Mouse (Mus musculus): ENCODE measurements around the gene Ccl17. TPM values are rescaled to one million over a fixed set of nuclear protein-coding genes. Genes with fewer than 3 reads are reported as not detected.

Ccl17 gene
- total RNA-seq, 1 experiment from 2014 or later, result not detected

DNA sequence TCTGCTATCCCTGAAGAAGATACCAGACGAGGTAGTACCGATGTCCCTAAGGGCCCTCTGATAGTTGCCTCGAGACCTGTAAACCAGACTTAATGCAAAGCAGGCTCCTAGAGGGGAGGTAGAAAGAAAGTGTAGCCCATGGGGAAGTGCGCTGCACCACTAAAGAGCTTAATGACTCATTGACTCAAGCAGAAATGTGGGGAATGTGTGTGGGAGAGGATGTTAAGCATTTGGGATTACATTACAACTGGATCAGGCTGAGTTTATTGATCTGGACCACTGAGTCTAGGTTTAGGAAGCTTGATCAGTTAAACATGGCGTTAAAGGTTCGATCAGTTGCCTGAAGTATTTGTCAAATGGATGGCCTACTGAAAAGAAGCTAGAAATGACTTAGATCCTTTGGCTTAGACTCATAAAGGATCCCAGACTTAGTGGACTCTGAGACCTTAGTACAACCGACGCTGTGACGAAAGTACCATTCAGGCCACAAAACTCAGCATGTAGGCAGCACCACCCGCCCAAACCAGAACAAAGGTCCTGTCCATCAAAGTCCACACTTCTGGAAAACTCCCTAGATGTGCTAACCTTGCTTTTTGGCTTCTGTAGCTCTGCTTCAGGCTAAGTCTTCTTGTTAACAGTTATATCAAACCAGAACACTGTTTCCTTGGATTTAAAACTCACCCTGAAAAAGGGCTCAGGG lies 20.8 kb upstream of the Ccl17 start:
- DNase-seq, result no peak

DNA sequence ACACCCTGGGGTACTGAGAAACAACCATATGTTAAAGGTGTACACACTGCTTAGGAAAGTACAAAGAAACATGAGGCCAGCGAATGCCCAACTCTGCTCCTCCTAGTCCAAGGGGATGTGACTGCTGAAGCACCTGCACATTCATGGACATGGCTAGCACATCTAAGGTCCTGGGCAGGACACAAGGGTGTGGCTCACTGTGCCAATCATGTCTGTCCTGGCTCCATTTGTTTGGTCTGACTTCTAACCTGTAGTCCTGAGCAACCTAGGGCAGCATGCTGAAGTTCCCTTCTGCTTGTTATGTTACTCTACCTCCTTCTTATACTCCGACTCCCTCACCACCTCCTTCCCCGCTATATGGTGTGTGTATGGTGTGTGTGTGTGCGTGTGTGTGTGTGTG lies 15.9 kb upstream of the Ccl17 start:
- DNase-seq, result no peak

DNA sequence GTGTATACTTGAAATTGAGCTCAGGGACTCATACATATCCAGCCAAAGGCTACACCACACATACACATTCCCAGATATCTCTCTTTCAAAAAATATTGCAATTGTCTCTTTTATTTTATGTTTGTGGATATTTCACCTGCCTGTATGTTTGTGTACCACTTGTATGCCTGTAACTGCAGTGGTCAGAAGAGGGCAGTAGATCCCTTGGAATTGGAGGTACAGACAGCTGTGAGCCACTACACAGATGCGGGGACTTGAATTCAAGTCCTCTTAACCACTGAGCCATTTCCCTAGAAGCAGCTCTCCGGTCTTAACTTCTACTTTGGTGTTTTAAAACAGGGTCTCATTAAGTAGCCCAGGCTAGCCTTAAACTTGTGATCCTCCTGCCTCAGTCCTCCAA lies 15.5 kb upstream of the Ccl17 start:
- DNase-seq, result no peak

DNA sequence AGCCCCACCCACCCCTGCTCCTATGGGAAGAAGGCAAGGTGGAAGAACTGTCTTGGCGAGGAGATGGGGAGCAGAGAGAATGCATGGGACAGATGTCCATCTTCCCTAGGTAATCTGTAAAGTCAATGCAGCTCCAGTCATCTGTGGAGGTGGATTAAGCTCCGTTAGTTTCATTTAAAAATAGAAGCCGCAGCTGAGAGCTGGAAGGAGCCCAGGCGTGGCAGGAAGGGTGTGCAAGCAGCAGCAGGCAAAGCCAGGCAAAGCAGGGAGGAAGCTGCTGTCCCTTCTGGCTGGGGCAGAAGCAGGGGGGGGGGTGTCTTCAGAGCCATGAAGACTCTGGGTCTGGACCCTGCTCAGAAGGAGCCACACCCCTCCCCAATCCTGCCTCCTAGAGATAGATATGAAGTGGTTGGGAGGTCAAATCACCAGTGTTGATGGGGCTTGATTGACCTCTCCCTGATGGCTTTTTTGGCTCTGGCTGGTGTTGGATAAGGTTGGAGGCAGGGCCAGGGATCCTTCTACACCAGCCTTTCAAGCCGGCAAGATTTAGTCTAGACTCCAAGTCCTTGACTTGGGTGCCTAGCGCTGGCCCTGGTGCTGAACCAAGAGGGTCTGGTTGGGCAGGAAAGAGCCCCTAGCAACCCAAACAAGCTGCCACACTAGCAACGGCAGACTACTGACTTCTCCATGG lies 9.8 kb upstream of the Ccl17 start:
- no peak for DNase-seq

DNA sequence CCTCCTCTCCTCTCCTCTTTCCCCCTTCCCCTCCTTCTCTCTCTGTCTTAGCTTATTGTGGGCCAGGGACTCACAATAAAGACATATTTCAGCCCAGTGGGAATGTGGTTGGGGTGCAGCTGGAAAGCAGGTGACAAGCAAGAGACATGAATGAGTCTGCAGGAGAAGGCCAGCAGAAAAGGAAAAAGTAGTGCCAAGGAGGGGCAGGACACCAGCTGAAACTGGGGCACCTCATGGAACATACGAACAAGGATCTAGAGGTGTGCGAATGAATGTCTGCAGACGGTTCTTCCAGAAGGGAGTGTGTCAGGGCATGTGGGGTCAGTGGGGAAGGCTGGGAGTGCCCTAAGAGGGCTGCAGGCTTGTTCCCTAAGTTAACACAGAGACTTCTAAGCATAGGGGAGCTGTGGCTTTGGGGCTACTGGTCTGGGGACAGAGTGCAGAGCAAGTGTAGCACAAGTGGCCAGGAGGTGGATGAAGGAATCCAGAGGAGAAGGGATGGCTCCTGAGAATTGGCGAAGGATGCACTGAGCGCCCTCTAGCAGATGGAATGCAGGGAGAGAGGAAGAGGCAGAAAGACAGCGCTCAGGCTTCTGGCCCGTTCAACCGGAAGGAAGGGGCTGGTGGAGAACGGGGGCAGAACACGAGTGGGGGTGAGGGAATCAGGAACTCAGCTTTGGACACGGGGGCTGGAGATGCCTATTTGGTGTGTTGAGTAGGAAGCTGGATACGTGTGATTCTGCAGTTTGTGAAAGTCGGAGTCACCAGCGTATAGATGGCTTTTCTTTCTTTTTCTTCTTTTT lies 8.8 kb upstream of the Ccl17 start:
- peak; percentile 58 for DNase-seq

DNA sequence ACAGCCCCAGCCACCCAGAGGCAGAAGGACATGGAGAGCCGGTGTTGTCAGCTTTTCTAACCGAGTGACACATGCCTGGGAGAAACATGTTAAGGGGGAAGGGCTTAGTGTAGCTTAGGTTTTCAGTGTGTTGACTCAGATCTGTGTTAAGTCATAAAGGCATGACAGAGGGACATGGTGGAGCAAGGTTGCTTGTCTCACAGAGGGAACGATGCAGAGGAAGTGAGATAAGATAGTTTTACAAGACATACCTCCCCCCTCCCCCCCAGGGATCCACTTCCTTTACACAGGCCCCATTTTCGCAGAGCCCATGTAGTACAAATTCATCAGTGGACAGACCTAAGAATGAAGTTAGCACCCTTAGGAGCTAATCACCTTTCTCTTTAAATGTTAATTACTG lies 7.9 kb upstream of the Ccl17 start:
- no peak for DNase-seq

DNA sequence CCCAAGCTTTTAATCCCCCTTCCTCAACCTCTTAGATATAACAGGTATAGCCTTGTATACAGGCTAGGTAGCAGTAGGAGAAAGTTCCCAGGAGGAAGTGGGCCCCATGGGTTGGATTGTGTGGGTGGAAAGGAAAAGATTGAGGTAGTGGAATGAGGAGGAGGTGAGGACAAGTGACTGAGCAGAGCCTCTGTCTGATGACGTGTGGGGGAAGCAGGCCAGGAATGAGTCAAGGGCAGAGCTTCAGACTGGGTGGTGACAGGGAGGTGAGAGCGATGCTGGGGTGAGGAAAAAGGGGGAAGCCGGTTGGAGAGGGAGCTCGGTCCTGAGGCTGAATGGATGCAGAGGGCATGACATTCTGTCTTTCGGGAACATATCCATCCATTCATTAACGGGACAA lies 6.7 kb upstream of the Ccl17 start:
- peak; percentile 50 for DNase-seq

DNA sequence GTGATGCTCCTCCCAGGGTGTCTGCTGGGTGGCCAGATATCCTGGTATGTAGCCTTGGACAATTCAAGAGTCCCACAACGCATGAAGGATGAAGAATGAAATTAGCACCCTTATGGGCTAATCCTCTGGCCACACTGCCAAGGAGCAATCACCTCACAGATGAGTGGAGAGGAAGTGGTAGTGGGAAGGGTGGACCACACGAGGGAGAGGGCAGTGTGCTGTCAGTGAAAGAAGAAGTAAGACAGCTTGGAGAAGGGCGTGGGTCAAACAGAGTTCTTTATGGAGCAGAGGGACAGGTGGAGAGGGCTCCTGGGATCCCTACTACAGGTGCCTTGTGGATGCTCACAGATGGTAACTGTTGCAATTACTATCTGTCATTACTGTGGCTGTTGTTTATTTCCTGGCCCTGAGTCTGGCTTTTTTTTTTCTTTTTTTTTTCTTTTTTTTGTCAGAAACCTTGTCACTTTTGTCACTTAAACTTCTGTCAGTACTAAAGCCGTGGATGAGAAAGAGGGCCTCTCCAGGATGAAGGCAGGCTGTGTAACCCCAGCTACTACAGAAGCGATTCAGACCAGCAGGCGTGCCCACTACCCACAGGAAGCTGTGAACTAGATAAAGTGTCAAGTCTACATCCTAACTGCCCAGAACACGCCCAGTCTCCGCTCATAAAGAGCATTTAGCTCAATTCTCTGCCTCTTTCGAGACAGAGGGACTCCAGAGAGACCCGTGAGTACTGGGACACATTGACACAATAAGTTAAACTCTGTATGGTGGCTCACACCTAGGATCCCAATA lies 5.5 kb upstream of the Ccl17 start:
- DNase-seq, result no peak

DNA sequence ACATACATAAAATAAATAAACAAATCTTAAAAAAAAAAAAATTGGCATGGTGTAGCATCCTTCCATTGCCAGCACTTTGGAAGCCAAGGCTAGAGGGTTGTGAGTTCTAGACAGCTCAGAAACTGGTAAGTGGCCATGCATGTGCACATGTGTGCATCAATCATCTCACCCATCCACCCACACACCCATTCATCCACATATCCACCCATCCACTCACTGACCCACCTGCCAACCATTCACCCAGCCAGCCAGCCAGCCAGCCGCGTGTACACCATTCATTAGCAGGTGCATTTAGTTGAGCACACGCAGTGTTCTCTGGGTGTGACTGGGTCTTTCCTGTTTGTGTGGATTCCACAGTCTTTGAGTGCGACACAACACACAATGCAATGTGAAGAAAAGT lies 4.4 kb upstream of the Ccl17 start:
- no peak for DNase-seq

DNA sequence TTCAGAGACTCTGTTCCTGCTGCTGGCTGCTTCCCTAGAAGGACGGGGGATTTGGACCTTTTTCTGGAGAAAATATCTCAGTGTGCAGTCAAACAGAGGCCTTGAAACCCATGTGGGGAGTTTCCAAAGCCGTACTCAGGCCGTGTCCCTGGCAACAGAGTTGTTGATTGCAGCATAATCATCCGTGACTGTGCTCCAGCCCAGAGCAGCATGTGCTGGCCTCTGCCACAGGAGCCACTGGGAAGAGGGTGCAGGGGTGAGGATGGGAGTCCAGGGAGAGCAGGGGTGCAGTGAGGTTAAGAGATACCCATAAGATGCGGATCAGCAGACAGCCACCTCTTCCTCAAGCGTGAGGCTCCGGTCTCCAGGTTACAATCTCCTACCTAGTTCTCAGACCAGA lies 2.7 kb upstream of the Ccl17 start:
- DNase-seq, result peak; percentile 81

DNA sequence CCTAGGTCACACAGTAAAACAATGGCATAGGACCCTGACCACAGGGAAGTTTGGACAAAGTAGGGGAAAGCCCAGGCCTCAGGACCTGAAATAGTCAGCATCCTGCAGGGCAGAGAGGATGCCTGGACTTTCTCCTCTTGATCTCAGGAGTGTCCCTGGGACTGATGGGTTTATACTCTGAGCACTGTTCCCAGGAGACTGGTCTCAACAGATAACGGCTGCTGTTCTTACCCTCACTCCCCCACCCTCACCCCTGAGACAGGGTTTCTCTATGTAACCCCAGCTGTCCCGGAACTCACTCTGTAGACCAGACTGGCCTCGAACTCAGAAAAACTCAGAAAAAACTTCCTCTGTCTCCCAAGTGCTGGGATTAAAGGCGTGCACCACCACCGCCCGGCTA lies 1.9 kb upstream of the Ccl17 start:
- DNase-seq, result no peak

DNA sequence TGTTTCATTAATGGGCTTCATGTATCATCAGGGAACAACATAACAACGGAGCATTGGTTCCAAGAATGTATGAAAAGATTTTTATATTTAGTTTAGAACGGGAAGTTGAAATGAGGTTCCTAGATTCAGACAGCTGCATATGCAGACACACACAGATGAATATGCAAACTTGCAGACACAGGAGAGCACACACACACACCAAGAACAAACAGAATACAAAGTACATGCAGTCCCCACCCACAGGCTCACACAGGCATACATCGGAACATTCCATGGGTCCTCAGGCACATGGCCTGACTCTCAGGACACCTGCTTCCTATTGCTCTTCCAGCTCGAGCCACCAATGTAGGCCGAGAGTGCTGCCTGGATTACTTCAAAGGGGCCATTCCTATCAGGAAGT lies 602 bp downstream of the Ccl17 start:
- DNase-seq, result no peak

DNA sequence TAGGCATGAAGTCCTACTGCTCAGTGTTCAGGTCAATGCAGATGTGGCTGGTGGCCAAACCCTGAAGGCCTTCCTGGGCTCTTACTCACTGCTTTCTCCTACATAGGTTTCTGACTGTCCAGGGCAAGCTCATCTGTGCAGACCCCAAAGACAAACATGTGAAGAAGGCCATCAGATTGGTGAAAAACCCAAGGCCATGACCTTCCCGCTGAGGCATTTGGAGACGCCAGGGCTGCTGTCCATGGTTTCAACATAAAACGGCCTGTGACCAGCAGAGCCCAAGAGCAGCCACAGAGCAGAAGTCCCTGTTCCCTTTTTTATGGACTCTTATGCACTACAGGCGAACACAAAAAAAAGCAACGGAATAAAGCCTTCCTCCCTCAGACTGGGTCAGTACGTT lies 1.4 kb downstream of the Ccl17 start:
- peak; percentile 70 for DNase-seq

DNA sequence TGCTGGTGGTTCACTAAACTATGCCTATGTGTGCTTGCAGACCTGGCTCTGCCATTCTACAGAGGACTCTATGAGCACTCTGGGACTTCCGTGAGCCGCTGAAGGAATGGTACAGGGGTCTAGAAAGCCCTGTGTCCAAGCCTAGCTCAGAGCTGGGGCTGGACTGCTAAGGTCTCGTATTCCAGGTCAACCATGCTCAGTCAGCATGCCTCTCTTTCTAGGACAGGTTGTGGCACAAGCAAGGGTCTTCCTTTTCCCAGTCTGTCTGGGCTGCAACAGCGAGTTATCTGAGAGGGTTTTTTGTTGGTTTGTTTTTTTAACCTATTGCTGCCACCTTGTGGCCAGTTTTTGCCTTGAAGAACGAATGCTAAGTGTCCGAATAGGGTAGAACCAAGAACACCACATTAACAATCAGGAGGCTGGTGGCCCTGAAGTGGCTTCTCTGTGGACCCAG lies 2.4 kb downstream of the Ccl17 start:
- DNase-seq, result peak; percentile 86

DNA sequence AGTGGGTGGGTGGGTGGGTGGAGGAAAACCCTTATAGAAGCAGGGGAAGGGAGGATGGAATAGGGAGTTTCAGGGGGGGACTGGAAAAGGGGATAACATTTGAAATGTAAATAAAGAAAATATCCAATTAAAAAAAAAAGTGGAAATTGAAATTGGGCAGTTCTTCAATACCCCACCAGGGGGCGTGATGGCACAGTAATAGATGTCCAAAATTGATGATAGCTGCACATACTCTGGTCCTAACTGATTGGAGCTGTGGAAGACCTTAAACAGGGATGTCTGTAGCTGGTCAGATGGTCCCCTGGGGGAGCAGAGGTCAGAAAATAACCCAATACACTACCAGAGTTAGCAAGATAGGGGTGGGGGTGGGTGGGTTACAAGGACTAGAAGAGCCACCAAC lies 4.3 kb downstream of the Ccl17 start:
- DNase-seq, result peak; percentile 54

DNA sequence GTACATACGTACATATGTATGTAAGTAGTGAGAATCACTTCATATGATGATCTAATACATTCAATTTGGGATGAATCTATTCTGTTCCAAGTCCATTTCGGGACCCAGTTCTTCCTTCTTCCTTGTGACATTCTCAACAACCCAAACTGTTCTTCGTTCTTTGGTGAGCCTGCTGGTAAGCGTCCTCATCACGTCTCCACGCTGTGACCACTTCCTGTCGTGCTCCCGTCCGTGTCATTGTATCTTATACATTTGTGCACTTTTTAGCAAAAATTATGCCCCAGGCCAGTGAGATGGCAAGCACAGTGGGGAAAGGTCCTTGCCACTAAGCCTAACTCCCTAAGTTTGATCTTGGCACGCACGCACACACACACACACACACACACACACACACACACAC lies 7.7 kb downstream of the Ccl17 start:
- no peak for DNase-seq

DNA sequence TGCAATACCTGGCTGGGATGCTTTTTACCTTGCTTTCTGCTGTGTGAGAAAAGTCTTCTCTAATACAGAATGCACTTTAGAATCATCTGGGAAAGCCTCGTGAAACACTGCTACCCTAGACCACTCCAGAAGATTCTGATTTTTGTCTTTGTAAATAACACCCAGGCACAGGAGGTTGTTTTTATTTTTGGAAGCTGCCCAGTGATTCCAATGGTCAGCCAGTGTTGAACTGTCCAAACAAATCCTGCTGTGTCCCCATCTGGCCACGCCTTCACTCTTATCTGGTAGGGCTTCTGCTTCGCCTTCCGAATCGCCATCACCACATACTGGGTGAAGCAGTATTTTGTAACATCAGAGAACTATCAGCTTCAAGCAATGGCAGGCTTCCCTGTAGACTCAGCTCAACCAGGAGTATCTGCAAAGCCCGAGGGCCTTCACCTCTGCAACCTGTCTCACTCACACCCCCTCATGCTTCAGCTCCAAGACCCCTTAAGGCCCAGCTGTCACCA lies 9.5 kb downstream of the Ccl17 start:
- DNase-seq, result no peak

DNA sequence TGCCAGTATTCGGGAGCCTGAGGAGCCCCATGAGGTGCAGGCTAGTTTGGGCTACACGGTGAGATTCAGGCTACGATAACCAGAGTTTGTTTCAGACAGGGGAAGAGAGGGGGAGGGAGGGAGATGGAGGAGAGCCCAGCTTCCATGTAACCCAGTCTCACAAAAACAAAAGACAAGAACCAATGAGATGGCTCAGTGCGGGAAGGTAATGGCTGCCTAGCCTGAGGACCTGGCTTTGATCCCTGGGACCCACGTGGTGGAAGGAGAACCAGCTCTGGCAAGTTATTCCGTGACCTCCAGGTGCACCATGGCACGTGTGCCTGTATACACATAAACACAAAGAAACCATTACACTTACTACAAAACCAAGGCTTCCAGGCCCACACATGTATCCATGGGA lies 10.3 kb downstream of the Ccl17 start:
- no peak for DNase-seq

DNA sequence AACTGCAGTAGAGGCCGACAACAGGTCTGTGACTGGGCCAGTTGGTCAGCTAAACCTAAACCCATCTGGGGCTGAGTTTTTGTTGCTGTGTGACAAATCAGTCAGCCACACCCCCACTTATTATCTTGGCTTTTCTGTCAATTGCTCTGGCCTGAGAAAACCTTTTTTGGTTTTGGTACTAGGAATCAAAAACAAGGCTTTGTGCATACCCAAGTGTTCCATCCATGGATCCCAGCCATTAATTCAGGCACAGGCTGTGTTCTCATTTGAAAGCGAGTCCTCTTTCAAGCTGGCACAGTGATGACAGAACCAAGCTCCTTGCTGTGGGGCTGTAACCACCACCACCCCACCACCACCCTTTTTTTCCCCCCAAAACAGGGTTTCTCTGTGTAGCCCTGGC lies 11.1 kb downstream of the Ccl17 start:
- no peak for DNase-seq

DNA sequence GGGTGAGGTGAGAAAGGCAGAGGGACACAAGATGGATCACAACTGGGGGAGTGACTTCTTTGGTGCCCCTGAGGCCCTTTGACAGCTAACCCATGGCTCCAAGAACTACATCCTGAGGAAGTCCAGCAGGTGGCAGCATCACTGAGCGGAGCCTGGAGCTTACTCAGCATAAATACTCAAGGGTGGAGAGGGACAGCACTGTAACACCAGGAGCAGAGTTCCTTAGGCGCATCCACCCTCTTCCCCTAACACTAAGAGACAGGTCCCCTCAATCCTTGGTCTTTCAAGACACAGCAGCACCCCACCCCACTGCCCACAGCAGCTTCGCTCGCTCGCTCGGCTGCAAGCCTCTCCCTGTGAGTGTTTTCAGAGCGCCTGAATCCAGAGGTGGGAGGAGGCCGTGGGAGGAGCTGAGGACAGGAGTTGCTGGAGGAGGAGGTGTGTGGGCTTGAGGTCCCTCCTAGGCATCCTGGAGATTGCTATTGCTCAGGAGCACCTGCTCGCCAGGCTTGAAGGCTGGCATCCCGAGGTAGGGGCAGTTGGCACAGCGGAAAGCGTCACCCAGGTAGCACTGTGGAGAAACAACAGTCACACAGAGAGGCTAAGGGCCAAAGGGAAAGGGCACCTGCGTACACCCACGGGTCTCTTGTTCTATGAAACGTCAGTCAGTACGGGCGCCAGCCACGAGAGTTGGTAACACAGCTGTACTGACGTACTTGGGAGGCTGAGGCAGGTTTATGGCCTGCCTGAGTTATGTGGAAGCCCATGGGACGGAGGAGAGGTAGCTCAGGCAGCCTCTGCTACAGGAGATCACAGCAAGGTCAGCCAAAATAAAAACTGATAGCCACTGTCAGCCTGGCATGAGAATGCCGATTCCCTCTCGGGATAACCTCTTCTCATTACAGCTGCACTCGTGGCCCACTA lies 12.6 kb downstream of the Ccl17 start:
- DNase-seq, result peak; percentile 80

DNA sequence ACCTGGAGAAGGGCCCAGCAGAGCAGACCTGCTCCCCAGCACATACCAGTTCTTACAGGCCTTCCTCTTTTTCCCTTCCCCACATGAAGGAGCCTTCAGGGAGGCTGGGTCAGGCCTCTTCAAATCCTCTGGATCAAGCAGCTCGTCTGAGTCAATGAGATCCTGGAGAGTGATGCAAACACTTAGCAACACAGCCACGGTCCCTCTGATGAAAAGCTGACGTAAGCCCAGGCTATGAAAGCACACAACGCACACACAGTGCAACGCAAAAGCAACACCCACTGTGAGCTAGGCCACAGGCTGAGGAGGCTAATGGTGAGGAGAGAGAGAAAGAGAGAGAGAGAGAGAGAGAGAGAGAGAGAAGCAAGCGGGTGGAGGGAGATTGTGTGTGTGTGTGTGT lies 14.9 kb downstream of the Ccl17 start:
- no peak for DNase-seq
